Mouse (Mus musculus) ES-E14 (cell line): ENCODE data around the gene Abr.

Experiments
- CHD2 ChIP-seq: IDR thresholded peaks from 2 replicates; pipeline ENCODE4 v1.6.1; 2014; ENCODE audit warnings: mild to moderate bottlenecking, low read depth, low read length, inconsistent platforms
- HCFC1 ChIP-seq: IDR thresholded peaks from 2 replicates; pipeline ENCODE4 v1.6.1; 2012; ENCODE audit warnings: low read length, inconsistent platforms, borderline replicate concordance; ENCODE audit not compliant: insufficient read depth
- MAFK ChIP-seq: IDR thresholded peaks from 2 replicates; pipeline ENCODE4 v1.6.1; 2014; ENCODE audit warnings: mild to moderate bottlenecking, low read depth, low read length, inconsistent platforms; ENCODE audit not compliant: insufficient read depth
- ZC3H11A ChIP-seq: IDR thresholded peaks from 2 replicates; pipeline ENCODE4 v1.6.1; 2012; ENCODE audit warnings: low read depth, mild to moderate bottlenecking, inconsistent platforms, low read length, borderline replicate concordance
- ZNF384 ChIP-seq: IDR thresholded peaks from 2 replicates; pipeline ENCODE4 v1.6.1; 2012; ENCODE audit warnings: low read depth, low read length, inconsistent platforms

- TF ChIP-seq CHD2, result no peak
- no peak for TF ChIP-seq HCFC1
- no peak for TF ChIP-seq MAFK
- TF ChIP-seq ZNF384, result no peak
- TF ChIP-seq ZC3H11A, result no peak
Observed at GRCm38 (mm10) chr11:76479729-76480128, 142.4 kb downstream of the Abr start.
